Mouse (Mus musculus) CH12.LX (cell line): ENCODE data around the gene Olfr1417. TPM values are rescaled to one million over a fixed set of nuclear protein-coding genes. Genes with fewer than 3 reads are reported as not detected.

Experiments used
- polyA plus RNA-seq: library from polyadenylated mRNA; unstranded; fragments of >175 nt; gene quantifications from 2 replicates; pipeline ENCODE4 v1.2.1, GENCODE M21; 2012; ENCODE audit warnings: low read depth; ENCODE audit not compliant: insufficient read length
- total RNA-seq, 2 experiments: library from RNA; depleted of rRNA; stranded (reverse); fragments of 300-350 nt in 1 of 2; fragments of >200 nt in 1 of 2; gene quantifications; 2 replicates each; pipeline ENCODE4 v1.2.3; 2012 to 2014

Gene Olfr1417
- total and polyA plus RNA-seq, 3 experiments, result not detected

Other genes starting within 250 kb of the Olfr1417 start
- 2.3 and 2.7 TPM in 2 replicates for gene Ms4a6d, start 234.4 kb downstream of the Olfr1417 start, total RNA-seq (2012; rRNA removed)
- gene Ms4a6d, start 234.4 kb downstream of the Olfr1417 start, total RNA-seq (2014; rRNA removed), result 3.3 and 5.4 TPM in 2 replicates
- 2.7 and 2.8 TPM in 2 replicates for gene Ms4a6d, start 234.4 kb downstream of the Olfr1417 start, polyA plus RNA-seq
- gene Ms4a2, start 215.5 kb downstream of the Olfr1417 start, total RNA-seq (2012; rRNA removed), result 0.21 TPM in 2 replicates
- gene Ms4a2, start 215.5 kb downstream of the Olfr1417 start, total RNA-seq (2014; rRNA removed), result 0.39 and 0.73 TPM in 2 replicates
- 0.18 and 0.53 TPM in 2 replicates for gene Ms4a2, start 215.5 kb downstream of the Olfr1417 start, polyA plus RNA-seq
- gene Ms4a3, start 198.4 kb downstream of the Olfr1417 start, total RNA-seq (2012; rRNA removed), result 0.34 and 0.59 TPM in 2 replicates
- gene Ms4a3, start 198.4 kb downstream of the Olfr1417 start, total RNA-seq (2014; rRNA removed), result 0.63 and 0.70 TPM in 2 replicates
- gene Ms4a3, start 198.4 kb downstream of the Olfr1417 start, polyA plus RNA-seq, result 0.51 and 0.91 TPM in 2 replicates
- gene Oosp2, start 178.7 kb downstream of the Olfr1417 start, total RNA-seq (2012; rRNA removed), result 2.6 and 2.7 TPM in 2 replicates
- gene Oosp2, start 178.7 kb downstream of the Olfr1417 start, total RNA-seq (2014; rRNA removed), result 8.1 and 14.1 TPM in 2 replicates
- 5.1 and 5.2 TPM in 2 replicates for gene Oosp2, start 178.7 kb downstream of the Olfr1417 start, polyA plus RNA-seq
- 43.9 and 49.5 TPM in 2 replicates for gene Oosp1, start 148.1 kb downstream of the Olfr1417 start, total RNA-seq (2012; rRNA removed)
- 116 and 125 TPM in 2 replicates for gene Oosp1, start 148.1 kb downstream of the Olfr1417 start, total RNA-seq (2014; rRNA removed)
- 45.9 and 58.6 TPM in 2 replicates for gene Oosp1, start 148.1 kb downstream of the Olfr1417 start, polyA plus RNA-seq
- gene Oosp3, start 142.2 kb downstream of the Olfr1417 start, total RNA-seq (2012; rRNA removed), result not detected in 2 replicates
- gene Oosp3, start 142.2 kb downstream of the Olfr1417 start, total RNA-seq (2014; rRNA removed), result not detected in 2 replicates
- not detected in 2 replicates for gene Oosp3, start 142.2 kb downstream of the Olfr1417 start, polyA plus RNA-seq
- gene Gif, start 91.7 kb downstream of the Olfr1417 start, total RNA-seq (2012; rRNA removed), result 0.08 and 0.21 TPM in 2 replicates
- 0.20 and 0.28 TPM in 2 replicates for gene Gif, start 91.7 kb downstream of the Olfr1417 start, total RNA-seq (2014; rRNA removed)
- 0.24 and 0.26 TPM in 2 replicates for gene Gif, start 91.7 kb downstream of the Olfr1417 start, polyA plus RNA-seq
- gene Mrpl16, start 68.8 kb downstream of the Olfr1417 start, total RNA-seq (2012; rRNA removed), result 61.8 and 70.5 TPM in 2 replicates
- gene Mrpl16, start 68.8 kb downstream of the Olfr1417 start, total RNA-seq (2014; rRNA removed), result 74.7 and 77.3 TPM in 2 replicates
- gene Mrpl16, start 68.8 kb downstream of the Olfr1417 start, polyA plus RNA-seq, result 72.8 and 79.1 TPM in 2 replicates
- gene Stx3, start 19.8 kb downstream of the Olfr1417 start, total RNA-seq (2012; rRNA removed), result 0.84 and 1.4 TPM in 2 replicates
- gene Stx3, start 19.8 kb downstream of the Olfr1417 start, total RNA-seq (2014; rRNA removed), result 0.16 TPM in 1 of 2 replicates, not detected in the other
- gene Stx3, start 19.8 kb downstream of the Olfr1417 start, polyA plus RNA-seq, result 4.7 and 5.0 TPM in 2 replicates
- not detected in 2 replicates for gene Olfr1418, start 21.8 kb upstream of the Olfr1417 start, total RNA-seq (2012; rRNA removed)
- not detected in 2 replicates for gene Olfr1418, start 21.8 kb upstream of the Olfr1417 start, total RNA-seq (2014; rRNA removed)
- not detected in 2 replicates for gene Olfr1418, start 21.8 kb upstream of the Olfr1417 start, polyA plus RNA-seq
- gene Olfr1419, start 35.9 kb upstream of the Olfr1417 start, total RNA-seq (2012; rRNA removed), result not detected in 2 replicates
- gene Olfr1419, start 35.9 kb upstream of the Olfr1417 start, total RNA-seq (2014; rRNA removed), result not detected in 2 replicates
- not detected in 2 replicates for gene Olfr1419, start 35.9 kb upstream of the Olfr1417 start, polyA plus RNA-seq
- gene Olfr1420, start 47.3 kb upstream of the Olfr1417 start, total RNA-seq (2012; rRNA removed), result not detected in 2 replicates
- not detected in 2 replicates for gene Olfr1420, start 47.3 kb upstream of the Olfr1417 start, total RNA-seq (2014; rRNA removed)
- gene Olfr1420, start 47.3 kb upstream of the Olfr1417 start, polyA plus RNA-seq, result not detected in 2 replicates
- 8.2 and 8.5 TPM in 2 replicates for gene Patl1, start 73.2 kb upstream of the Olfr1417 start, total RNA-seq (2012; rRNA removed)
- 10.0 and 12.0 TPM in 2 replicates for gene Patl1, start 73.2 kb upstream of the Olfr1417 start, total RNA-seq (2014; rRNA removed)
- gene Patl1, start 73.2 kb upstream of the Olfr1417 start, polyA plus RNA-seq, result 35.9 and 40.8 TPM in 2 replicates
- 17.7 and 20.6 TPM in 2 replicates for gene Osbp, start 126.7 kb upstream of the Olfr1417 start, total RNA-seq (2012; rRNA removed)
- 21.1 and 21.4 TPM in 2 replicates for gene Osbp, start 126.7 kb upstream of the Olfr1417 start, total RNA-seq (2014; rRNA removed)
- gene Osbp, start 126.7 kb upstream of the Olfr1417 start, polyA plus RNA-seq, result 24.7 and 25.0 TPM in 2 replicates
- gene Olfr1423, start 202.1 kb upstream of the Olfr1417 start, total RNA-seq (2012; rRNA removed), result under 0.01 TPM in 1 of 2 replicates, not detected in the other
- gene Olfr1423, start 202.1 kb upstream of the Olfr1417 start, total RNA-seq (2014; rRNA removed), result not detected in 2 replicates
- 0.04 and 0.07 TPM in 2 replicates for gene Olfr1423, start 202.1 kb upstream of the Olfr1417 start, polyA plus RNA-seq
- not detected in 2 replicates for gene Olfr1424, start 223.5 kb upstream of the Olfr1417 start, total RNA-seq (2012; rRNA removed)
- gene Olfr1424, start 223.5 kb upstream of the Olfr1417 start, total RNA-seq (2014; rRNA removed), result not detected in 2 replicates
- not detected in 2 replicates for gene Olfr1424, start 223.5 kb upstream of the Olfr1417 start, polyA plus RNA-seq
- gene Olfr1425, start 238.5 kb upstream of the Olfr1417 start, total RNA-seq (2012; rRNA removed), result not detected in 2 replicates
- gene Olfr1425, start 238.5 kb upstream of the Olfr1417 start, total RNA-seq (2014; rRNA removed), result not detected in 2 replicates
- gene Olfr1425, start 238.5 kb upstream of the Olfr1417 start, polyA plus RNA-seq, result not detected in 2 replicates